Mouse (Mus musculus) stomach, postnatal 0 days (tissue): ENCODE results near the gene Pcgf1. TPM values are rescaled to one million over a fixed set of nuclear protein-coding genes. Genes with fewer than 3 reads are reported as not detected.

Experiments used
- ATAC-seq: fragments of 200-750 bp; cut with Nextera tagmentation; 2 replicates; pipeline ENCODE4 v1.8.0; 2017; ENCODE audit not compliant: low FRiP score, low TSS enrichment
- DNase-seq: peaks from one replicate; pipeline ENCODE4 v3.0.0-alpha.2; 2016; ENCODE audit warnings: low spot score
- H3K27ac ChIP-seq: fragments of 300-500 bp; sonication (generic); replicated peaks from 2 replicates; pipeline ENCODE4 v1.5.1; 2014; ENCODE audit warnings: mild to moderate bottlenecking, control low read depth
- H3K27me3 ChIP-seq: fragments of 300-500 bp; sonication (generic); 2 replicates; pipeline ENCODE4 v1.6.1; 2014; ENCODE audit warnings: low read length; ENCODE audit not compliant: control insufficient read depth, insufficient read depth
- H3K36me3 ChIP-seq: fragments of 300-500 bp; sonication (generic); 2 replicates; pipeline ENCODE4 v1.6.1; 2014; ENCODE audit warnings: low read length, mixed read lengths; ENCODE audit not compliant: control insufficient read depth, insufficient read depth
- H3K4me1 ChIP-seq: fragments of 300-500 bp; sonication (generic); replicated peaks from 2 replicates; pipeline ENCODE4 v1.6.1; 2014; ENCODE audit warnings: antibody characterized with exemption; ENCODE audit not compliant: control insufficient read depth, insufficient read depth
- H3K4me2 ChIP-seq: fragments of 300-500 bp; sonication (generic); replicated peaks from 2 replicates; pipeline ENCODE4 v1.6.1; 2014; ENCODE audit warnings: low read depth, mild to moderate bottlenecking, control low read depth, moderate library complexity
- H3K4me3 ChIP-seq: fragments of 300-500 bp; sonication (generic); 2 replicates; pipeline ENCODE4 v1.5.1; 2014; ENCODE audit warnings: low read depth, low read length, control low read depth
- H3K9ac ChIP-seq: fragments of 300-500 bp; sonication (generic); 2 replicates; pipeline ENCODE4 v1.6.1; 2014; ENCODE audit warnings: mild to moderate bottlenecking, low read length, control low read depth, mixed read lengths
- H3K9me3 ChIP-seq: fragments of 300-500 bp; sonication (generic); 2 replicates; pipeline ENCODE4 v1.6.1; 2016; ENCODE audit warnings: low read length; ENCODE audit not compliant: control insufficient read depth
- CTCF ChIP-seq: IDR thresholded peaks from 2 replicates; pipeline ENCODE4 v1.5.1; 2016; ENCODE audit warnings: antibody characterized with exemption, low read depth, mild to moderate bottlenecking, moderate library complexity
- EP300 ChIP-seq: optimal IDR thresholded peaks from 2 replicates; pipeline ENCODE3; 2016; ENCODE audit warnings: antibody characterized with exemption
- WGBS: fragments of 180-500 bp; shearing (Covaris S2); extraction: QIAGEN DNeasy Blood & Tissue Kit; methylation state at CpG from one replicate; pipeline ENCODE4 v1.1.7; 2014; 5-methylcytosine and 5-hydroxymethylcytosine counted together
- polyA plus RNA-seq: library from polyadenylated mRNA; unstranded; fragments of >200 nt; fragmentation: Nextera tagmentation; extraction: Ambion mirVana; gene quantifications from 2 replicates; pipeline ENCODE4 v1.2.1, GENCODE M21; 2015

The Pcgf1 gene
- polyA plus RNA-seq, 1 experiment from 2014 or later = 14.0 TPM

GRCm38 (mm10) chr6:83054074-83054851 lies 23.4 kb upstream of the Pcgf1 start, which contains the start of gene Aup1:
Aup1 (plus strand) TSS chr6:83054521.
- H3K27me3 ChIP-seq = no peaks in the 10 kb centered on the region
- H3K36me3 ChIP-seq = peaks cover 14% of the 10 kb centered on the region
- peak; percentile 95 for ATAC-seq
- no peak for TF ChIP-seq CTCF
- peak; percentile 6 for TF ChIP-seq EP300
- no peaks in the 10 kb centered on the region for H3K9me3 ChIP-seq
- peak; percentile 99 for DNase-seq
- H3K4me3 ChIP-seq = peak within 1 kb of the TSS; percentile 95
- H3K27ac ChIP-seq = peak within 1 kb of the TSS; percentile 91
- H3K4me1 ChIP-seq = peaks cover 3% of the 10 kb centered on the region; the same call in 1 of the 2 replicates
- peak within 1 kb of the TSS; percentile 97 for H3K4me2 ChIP-seq
- H3K9ac ChIP-seq = peak within 1 kb of the TSS; percentile 96
- WGBS = under 1% methylated on average over 58 of the region's 64 CpGs

GRCm38 (mm10) chr6:83054871-83055431 lies 22.7 kb upstream of the Pcgf1 start, which contains the start of gene Htra2:
Htra2 (minus strand) TSS chr6:83055273.
- no peaks in the 10 kb centered on the region for H3K27me3 ChIP-seq
- H3K9me3 ChIP-seq = no peaks in the 10 kb centered on the region
- peak; percentile 9 for ATAC-seq
- TF ChIP-seq CTCF (peak; percentile 65), EP300 (no peak)
- H3K9ac ChIP-seq = peak within 1 kb of the TSS; percentile 96
- peak within 1 kb of the TSS; percentile 97 for H3K4me2 ChIP-seq
- peaks cover 14% of the 10 kb centered on the region for H3K36me3 ChIP-seq
- peaks cover 3% of the 10 kb centered on the region; the same call in 1 of the 2 replicates for H3K4me1 ChIP-seq
- under 1% methylated on average over 49 of the region's 50 CpGs for WGBS
- no peak for DNase-seq
- peak within 1 kb of the TSS; percentile 95 for H3K4me3 ChIP-seq
- peak within 1 kb of the TSS; percentile 91 for H3K27ac ChIP-seq

GRCm38 (mm10) chr6:83057790-83058189 lies 19.9 kb upstream of the Pcgf1 start, which contains the start of gene Dqx1:
Dqx1 (plus strand) TSS chr6:83057844.
- 29% methylated on average over 3 of the region's 3 CpGs for WGBS
- Histone ChIP-seq H3K4me3 (peak within 1 kb of the TSS; percentile 10; the same call in 1 of the 2 replicates), H3K27ac (peak within 1 kb of the TSS; percentile 53)

GRCm38 (mm10) chr6:83058725-83059124 lies 18.9 kb upstream of the Pcgf1 start:
- Histone ChIP-seq H3K4me1 (no peaks in the 10 kb centered on the region; the same call in 1 of the 2 replicates), H3K27ac (peak overlapping the region; percentile 53; the same call in 1 of the 2 replicates), H3K9me3 (no peaks in the 10 kb centered on the region), H3K4me3 (no peak overlapping the region), H3K4me2 (peak overlapping the region; percentile 43), H3K36me3 (peaks cover 11% of the 10 kb centered on the region), H3K27me3 (no peaks in the 10 kb centered on the region), H3K9ac (0 out of 2 replicates have a peak overlapping the region, but pooled peaks have one; percentile 27)
- TF ChIP-seq EP300 (no peak), CTCF (no peak)
- ATAC-seq (no peak), DNase-seq (no peak)
- WGBS = 92% methylated on average over 2 of the region's 2 CpGs

More at GRCm38 (mm10) chr6:83057790-83058189, 19.9 kb upstream of the Pcgf1 start, which contains the start of gene Dqx1:
- peaks cover 11% of the 10 kb centered on the region for H3K36me3 ChIP-seq
- peak within 1 kb of the TSS; percentile 43 for H3K4me2 ChIP-seq
- H3K27me3 ChIP-seq = no peaks in the 10 kb centered on the region
- no peaks in the 10 kb centered on the region for H3K9me3 ChIP-seq
- DNase-seq (peak; percentile 91), ATAC-seq (peak; percentile 85)
- 0 out of 2 replicates have a peak within 1 kb of the TSS, but pooled peaks have one; percentile 27 for H3K9ac ChIP-seq
- TF ChIP-seq CTCF (no peak), EP300 (no peak)
- no peaks in the 10 kb centered on the region; the same call in 1 of the 2 replicates for H3K4me1 ChIP-seq

GRCm38 (mm10) chr6:83065995-83066394 lies 11.7 kb upstream of the Pcgf1 start:
- no peak overlapping the region for H3K27ac ChIP-seq
- 38% methylated on average over 8 of the region's 8 CpGs for WGBS
- DNase-seq = no peak

More at GRCm38 (mm10) chr6:83065995-83066394, 11.7 kb upstream of the Pcgf1 start:
- Histone ChIP-seq H3K4me1 (no peaks in the 10 kb centered on the region), H3K27me3 (peaks cover 23% of the 10 kb centered on the region; the same call in 1 of the 2 replicates), H3K4me3 (no peak overlapping the region), H3K9me3 (no peaks in the 10 kb centered on the region), H3K9ac (no peak overlapping the region), H3K36me3 (no peaks in the 10 kb centered on the region), H3K4me2 (no peak overlapping the region)
- no peak for TF ChIP-seq EP300
- TF ChIP-seq CTCF = no peak
- no peak for ATAC-seq
